Mouse (Mus musculus) neural tube, embryonic 12.5 days (tissue): ENCODE measurements around the gene Fxyd6. TPM values are rescaled to one million over a fixed set of nuclear protein-coding genes. Genes with fewer than 3 reads are reported as not detected.
A peak's percentile ranks its signal among the peaks of the same experiment; 100 is the strongest.

ENCODE experiments used
- ATAC-seq: fragments of 200-750 bp; cut with Nextera tagmentation; 2 replicates; pipeline ENCODE4 v1.8.0; 2017; ENCODE audit warnings: low read depth, mild to moderate bottlenecking, moderate TSS enrichment, moderate library complexity; ENCODE audit not compliant: low FRiP score
- H3K27ac ChIP-seq: fragments of 300-500 bp; sonication (generic); 2 replicates; pipeline ENCODE4 v1.5.1; 2016
- H3K27me3 ChIP-seq: fragments of 300-500 bp; sonication (generic); replicated peaks from 2 replicates; pipeline ENCODE4 v1.6.1; 2016; ENCODE audit warnings: mild to moderate bottlenecking
- H3K36me3 ChIP-seq: fragments of 300-500 bp; sonication (generic); 2 replicates; pipeline ENCODE4 v1.6.1; 2016; ENCODE audit warnings: mild to moderate bottlenecking
- H3K4me1 ChIP-seq: fragments of 300-500 bp; sonication (generic); 2 replicates; pipeline ENCODE4 v1.6.1; 2016
- H3K4me2 ChIP-seq: fragments of 300-500 bp; sonication (generic); replicated peaks from 2 replicates; pipeline ENCODE4 v1.6.1; 2016; ENCODE audit warnings: mild to moderate bottlenecking
- H3K4me3 ChIP-seq: fragments of 300-500 bp; sonication (generic); 2 replicates; pipeline ENCODE4 v1.5.1; 2016
- H3K9ac ChIP-seq: fragments of 300-500 bp; sonication (generic); 2 replicates; pipeline ENCODE4 v1.6.1; 2016; ENCODE audit warnings: mild to moderate bottlenecking
- H3K9me3 ChIP-seq: fragments of 300-500 bp; sonication (generic); 2 replicates; pipeline ENCODE4 v1.6.1; 2016; ENCODE audit warnings: mild to moderate bottlenecking
- WGBS: fragments of 180-500 bp; shearing (Covaris S2); methylation state at CpG from one replicate; pipeline ENCODE4 v1.1.7; 2016; 5-methylcytosine and 5-hydroxymethylcytosine counted together
- polyA plus RNA-seq: library from polyadenylated mRNA; unstranded; fragments of >200 nt; fragmentation: Nextera tagmentation; extraction: Ambion mirVana; gene quantifications from 2 replicates; pipeline ENCODE4 v1.2.1, GENCODE M21; 2016

Gene Fxyd6
- polyA plus RNA-seq, 1 experiment from 2014 or later, result 186 TPM

- Histone ChIP-seq H3K4me1 (peaks cover 12% of the 10 kb centered on the region), H3K27me3 (no peaks in the 10 kb centered on the region), H3K27ac (no peak overlapping the region), H3K9ac (no peak overlapping the region), H3K4me3 (no peak overlapping the region), H3K4me2 (no peak overlapping the region), H3K9me3 (no peaks in the 10 kb centered on the region), H3K36me3 (no peaks in the 10 kb centered on the region)
- WGBS, result 58% methylated on average over 10 of the region's 10 CpGs
- ATAC-seq, result peak; percentile 33; the same call in 1 of the 2 replicates
Observed at GRCm38 (mm10) chr9:45380411-45381251, 10.6 kb downstream of the Fxyd6 start.

GRCm38 (mm10) chr9:45382336-45382735, 12.4 kb downstream of the Fxyd6 start:
- Histone ChIP-seq H3K36me3 (no peaks in the 10 kb centered on the region), H3K9ac (no peak overlapping the region), H3K4me2 (no peak overlapping the region), H3K27me3 (no peaks in the 10 kb centered on the region), H3K4me3 (no peak overlapping the region), H3K27ac (no peak overlapping the region), H3K9me3 (no peaks in the 10 kb centered on the region), H3K4me1 (peaks cover 12% of the 10 kb centered on the region)
- WGBS, result 87% methylated on average over 5 of the region's 5 CpGs
- ATAC-seq, result no peak

GRCm38 (mm10) chr9:45382834-45383233, 12.8 kb downstream of the Fxyd6 start:
- Histone ChIP-seq H3K27me3 (no peaks in the 10 kb centered on the region), H3K9ac (no peak overlapping the region), H3K4me2 (no peak overlapping the region), H3K4me1 (peaks cover 12% of the 10 kb centered on the region), H3K27ac (no peak overlapping the region), H3K9me3 (no peaks in the 10 kb centered on the region), H3K36me3 (no peaks in the 10 kb centered on the region), H3K4me3 (no peak overlapping the region)
- ATAC-seq, result no peak
- 79% methylated on average over 5 of the region's 5 CpGs for WGBS

- peaks cover 12% of the 10 kb centered on the region for H3K4me1 ChIP-seq
- no peak for ATAC-seq
- no peaks in the 10 kb centered on the region for H3K27me3 ChIP-seq
Observed at GRCm38 (mm10) chr9:45383883-45384282, 13.9 kb downstream of the Fxyd6 start.

GRCm38 (mm10) chr9:45386698-45387097, 16.7 kb downstream of the Fxyd6 start:
- H3K4me1 ChIP-seq, result no peaks in the 10 kb centered on the region
- no peaks in the 10 kb centered on the region; the same call in 1 of the 2 replicates for H3K36me3 ChIP-seq
- ATAC-seq, result no peak
- no peak overlapping the region for H3K4me2 ChIP-seq
- H3K27me3 ChIP-seq, result no peaks in the 10 kb centered on the region
- H3K9me3 ChIP-seq, result no peaks in the 10 kb centered on the region
- no peak overlapping the region for H3K27ac ChIP-seq
- H3K4me3 ChIP-seq, result no peak overlapping the region
- WGBS, result 90% methylated on average over 5 of the region's 5 CpGs
- no peak overlapping the region for H3K9ac ChIP-seq

More at GRCm38 (mm10) chr9:45383883-45384282, 13.9 kb downstream of the Fxyd6 start:
- Histone ChIP-seq H3K4me2 (no peak overlapping the region), H3K36me3 (no peaks in the 10 kb centered on the region), H3K9ac (no peak overlapping the region), H3K9me3 (no peaks in the 10 kb centered on the region), H3K27ac (no peak overlapping the region), H3K4me3 (no peak overlapping the region)
- 95% methylated on average over 6 of the region's 6 CpGs for WGBS

- H3K4me1 ChIP-seq, result no peaks in the 10 kb centered on the region
- H3K4me2 ChIP-seq, result no peak overlapping the region
- 47% methylated on average over 12 of the region's 12 CpGs for WGBS
- no peak overlapping the region for H3K9ac ChIP-seq
- no peak; the same call in 1 of the 2 replicates for ATAC-seq
- no peaks in the 10 kb centered on the region for H3K9me3 ChIP-seq
- no peaks in the 10 kb centered on the region for H3K27me3 ChIP-seq
- H3K27ac ChIP-seq, result no peak overlapping the region
- H3K36me3 ChIP-seq, result peaks cover 14% of the 10 kb centered on the region
- no peak overlapping the region for H3K4me3 ChIP-seq
Observed at GRCm38 (mm10) chr9:45388385-45388994, 18.5 kb downstream of the Fxyd6 start.

GRCm38 (mm10) chr9:45389596-45389995, 19.6 kb downstream of the Fxyd6 start:
- no peak overlapping the region for H3K9ac ChIP-seq
- ATAC-seq, result no peak
- 89% methylated on average over 8 of the region's 8 CpGs for WGBS

GRCm38 (mm10) chr9:45391299-45391698, 21.3 kb downstream of the Fxyd6 start:
- Histone ChIP-seq H3K4me1 (no peaks in the 10 kb centered on the region), H3K27ac (no peak overlapping the region), H3K4me3 (no peak overlapping the region), H3K4me2 (no peak overlapping the region), H3K27me3 (no peaks in the 10 kb centered on the region), H3K36me3 (peaks cover 36% of the 10 kb centered on the region), H3K9me3 (no peaks in the 10 kb centered on the region), H3K9ac (no peak overlapping the region)
- ATAC-seq, result no peak
- 70% methylated on average over 7 of the region's 7 CpGs for WGBS

More at GRCm38 (mm10) chr9:45389596-45389995, 19.6 kb downstream of the Fxyd6 start:
- H3K27ac ChIP-seq, result no peak overlapping the region
- H3K9me3 ChIP-seq, result no peaks in the 10 kb centered on the region
- H3K4me2 ChIP-seq, result no peak overlapping the region
- no peaks in the 10 kb centered on the region for H3K4me1 ChIP-seq
- peaks cover 24% of the 10 kb centered on the region for H3K36me3 ChIP-seq
- no peaks in the 10 kb centered on the region for H3K27me3 ChIP-seq
- H3K4me3 ChIP-seq, result no peak overlapping the region

GRCm38 (mm10) chr9:45395218-45395617, 25.2 kb downstream of the Fxyd6 start:
- no peaks in the 10 kb centered on the region for H3K27me3 ChIP-seq
- no peaks in the 10 kb centered on the region for H3K9me3 ChIP-seq
- ATAC-seq, result no peak
- no peak overlapping the region for H3K4me3 ChIP-seq
- H3K9ac ChIP-seq, result no peak overlapping the region
- peaks cover 36% of the 10 kb centered on the region for H3K36me3 ChIP-seq
- H3K4me2 ChIP-seq, result no peak overlapping the region
- H3K4me1 ChIP-seq, result no peaks in the 10 kb centered on the region
- H3K27ac ChIP-seq, result no peak overlapping the region
- 88% methylated on average over 6 of the region's 6 CpGs for WGBS

GRCm38 (mm10) chr9:45395796-45396195, 25.8 kb downstream of the Fxyd6 start:
- no peak overlapping the region for H3K4me2 ChIP-seq
- no peak overlapping the region for H3K9ac ChIP-seq
- H3K9me3 ChIP-seq, result no peaks in the 10 kb centered on the region
- H3K27ac ChIP-seq, result no peak overlapping the region
- H3K4me1 ChIP-seq, result no peaks in the 10 kb centered on the region
- WGBS, result 78% methylated on average over 3 of the region's 3 CpGs
- H3K36me3 ChIP-seq, result peaks cover 36% of the 10 kb centered on the region
- no peaks in the 10 kb centered on the region for H3K27me3 ChIP-seq
- ATAC-seq, result no peak
- H3K4me3 ChIP-seq, result no peak overlapping the region

- ATAC-seq, result no peak
- H3K9ac ChIP-seq, result no peak overlapping the region
- no peaks in the 10 kb centered on the region for H3K9me3 ChIP-seq
- H3K4me2 ChIP-seq, result no peak overlapping the region
- H3K4me1 ChIP-seq, result no peaks in the 10 kb centered on the region
- no peak overlapping the region for H3K27ac ChIP-seq
- peaks cover 23% of the 10 kb centered on the region for H3K36me3 ChIP-seq
- no peak overlapping the region for H3K4me3 ChIP-seq
- no peaks in the 10 kb centered on the region for H3K27me3 ChIP-seq
- 54% methylated on average over 1 of the region's 1 CpGs for WGBS
Observed at GRCm38 (mm10) chr9:45398336-45398735, 28.4 kb downstream of the Fxyd6 start.

- 75% methylated on average over 4 of the region's 4 CpGs for WGBS
- Histone ChIP-seq H3K4me1 (no peaks in the 10 kb centered on the region), H3K36me3 (peaks cover 13% of the 10 kb centered on the region), H3K9me3 (no peaks in the 10 kb centered on the region), H3K4me3 (no peak within 1 kb of the TSS), H3K9ac (no peak within 1 kb of the TSS), H3K27ac (no peak within 1 kb of the TSS), H3K27me3 (no peaks in the 10 kb centered on the region), H3K4me2 (no peak within 1 kb of the TSS)
- ATAC-seq, result no peak
Observed at GRCm38 (mm10) chr9:45399434-45399833, 29.4 kb downstream of the Fxyd6 start, which contains the start of gene Fxyd2. Gene Fxyd2, plus strand, starts transcription at chr9:45399669.
